Mouse (Mus musculus): ENCODE data around the gene Slc15a2. TPM values are rescaled to one million over a fixed set of nuclear protein-coding genes. Genes with fewer than 3 reads are reported as not detected.

The Slc15a2 gene
- total RNA-seq, 1 experiment, result 6.6 TPM

- peak overlapping the region; percentile 74 for H3K9ac ChIP-seq (ENCODE audit: insufficient read depth, low read depth, low read length, poor library complexity, severe bottlenecking)
- peaks cover 7 to 19% of the 10 kb centered on the region in 2 experiments; a peak in 3 of 4 replicates for H3K4me1 ChIP-seq (ENCODE audit: control insufficient read depth in 2 of 2, insufficient read depth in 2 of 2, low read length in 2 of 2, poor library complexity in 1 of 2)
- no peaks in the 10 kb centered on the region for H3K9me3 ChIP-seq (ENCODE audit: control insufficient read depth, insufficient read depth, low read depth, low read length)
- H3K4me3 ChIP-seq (ENCODE audit: insufficient read depth in 1 of 2, low read depth in 1 of 2, low read length in 2 of 2, poor library complexity in 1 of 2, severe bottlenecking in 1 of 2), result peak overlapping the region; percentile 63 to 72
- TF ChIP-seq CHD2 (IDR thresholded peaks at IDR 0.05; ENCODE audit: low read depth, low read length), result no peak
- no peak for TF ChIP-seq HCFC1 (IDR thresholded peaks at IDR 0.05; ENCODE audit: borderline replicate concordance, insufficient read depth, low read length)
- TF ChIP-seq ZNF384 (IDR thresholded peaks at IDR 0.05; ENCODE audit: low read depth, low read length), result no peak
- no peak for TF ChIP-seq MAFK (IDR thresholded peaks at IDR 0.05; ENCODE audit: insufficient read depth, low read depth, low read length)
- peak overlapping the region; percentile 50; the same call in 1 of the 2 replicates for H3K27ac ChIP-seq (ENCODE audit: insufficient read depth, low read depth, low read length, poor library complexity, severe bottlenecking)
- DNase-seq (ENCODE audit: low read depth, low spot score), result no peak
- in situ Hi-C loops (cut with MboI; ENCODE audit: low sequenced_read_pairs in 2 of 2, unreplicated experiment in 2 of 2), result no loop called here
- H3K36me3 ChIP-seq (ENCODE audit: control insufficient read depth, insufficient read depth, low read length, poor library complexity, severe bottlenecking), result peaks cover 12% of the 10 kb centered on the region
Observed at GRCm38 (mm10) chr16:36709405-36709804, 75.4 kb downstream of the Slc15a2 start.

GRCm38 (mm10) chr16:36708751-36709150 lies 76.0 kb downstream of the Slc15a2 start:
- no peaks in the 10 kb centered on the region for H3K9me3 ChIP-seq (ENCODE audit: control insufficient read depth, insufficient read depth, low read depth, low read length)
- TF ChIP-seq CHD2 (IDR thresholded peaks at IDR 0.05; ENCODE audit: low read depth, low read length) (no peak), ZNF384 (IDR thresholded peaks at IDR 0.05; ENCODE audit: low read depth, low read length) (no peak), MAFK (IDR thresholded peaks at IDR 0.05; ENCODE audit: insufficient read depth, low read depth, low read length) (no peak), HCFC1 (IDR thresholded peaks at IDR 0.05; ENCODE audit: borderline replicate concordance, insufficient read depth, low read length) (no peak)
- H3K4me3 ChIP-seq (ENCODE audit: insufficient read depth in 1 of 2, low read depth in 1 of 2, low read length in 2 of 2, poor library complexity in 1 of 2, severe bottlenecking in 1 of 2), result peak overlapping the region; percentile 63 to 72
- peaks cover 12% of the 10 kb centered on the region for H3K36me3 ChIP-seq (ENCODE audit: control insufficient read depth, insufficient read depth, low read length, poor library complexity, severe bottlenecking)
- peak overlapping the region; percentile 91 for H3K27ac ChIP-seq (ENCODE audit: insufficient read depth, low read depth, low read length, poor library complexity, severe bottlenecking)
- in situ Hi-C loops (cut with MboI; ENCODE audit: low sequenced_read_pairs in 2 of 2, unreplicated experiment in 2 of 2), result no loop called here
- no peak for DNase-seq (ENCODE audit: low read depth, low spot score)
- H3K4me1 ChIP-seq (ENCODE audit: control insufficient read depth in 2 of 2, insufficient read depth in 2 of 2, low read length in 2 of 2, poor library complexity in 1 of 2), result peaks cover 7 to 19% of the 10 kb centered on the region in 2 experiments; a peak in 3 of 4 replicates
- H3K9ac ChIP-seq (ENCODE audit: insufficient read depth, low read depth, low read length, poor library complexity, severe bottlenecking), result peak overlapping the region; percentile 74

DNA sequence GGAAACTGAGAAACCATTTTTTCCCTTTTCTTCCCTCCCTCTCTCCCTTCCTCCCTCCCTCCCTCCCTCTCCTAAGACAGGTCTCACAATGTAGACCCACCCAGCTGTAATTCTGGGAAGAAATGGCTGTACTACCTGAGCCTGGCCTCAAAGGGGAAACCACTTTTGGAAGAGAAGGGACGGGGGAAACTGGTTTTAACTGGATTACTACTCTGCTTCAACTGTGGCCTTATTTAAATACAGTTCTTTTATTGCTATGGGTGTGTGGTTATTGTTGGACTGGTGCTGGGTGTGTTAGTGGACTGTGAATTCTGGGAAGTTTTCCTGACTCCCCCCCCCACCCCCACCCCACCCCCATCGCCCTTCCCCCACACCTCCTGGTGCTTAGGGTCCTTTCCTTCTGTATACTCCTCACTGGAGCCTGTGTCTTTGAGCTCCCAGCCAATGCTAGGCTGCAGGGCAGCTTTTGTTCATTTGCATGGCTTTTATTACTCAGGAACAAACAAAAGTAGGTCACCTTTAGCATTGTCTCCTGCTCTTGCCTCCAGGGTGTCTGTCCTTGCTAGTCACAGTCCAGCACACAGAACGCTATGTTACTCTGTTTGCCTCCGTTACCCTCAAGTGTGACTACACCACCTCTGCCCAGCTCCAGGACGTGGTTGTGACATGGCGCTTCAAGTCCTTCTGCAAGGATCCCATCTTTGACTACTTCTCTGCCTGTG lies 76.9 kb downstream of the Slc15a2 start:
- peak overlapping the region; percentile 74; the same call in 1 of the 2 replicates for H3K9ac ChIP-seq (ENCODE audit: insufficient read depth, low read depth, low read length, poor library complexity, severe bottlenecking)
- in situ Hi-C loops (cut with MboI; ENCODE audit: low sequenced_read_pairs in 2 of 2, unreplicated experiment in 2 of 2), result no loop called here

GRCm38 (mm10) chr16:36700484-36700883 lies 84.3 kb downstream of the Slc15a2 start:
- no peak overlapping the region for H3K27ac ChIP-seq (ENCODE audit: insufficient read depth, low read depth, low read length, poor library complexity, severe bottlenecking)
- in situ Hi-C loops (cut with MboI; ENCODE audit: low sequenced_read_pairs in 2 of 2, unreplicated experiment in 2 of 2), result no loop called here
- no peak for DNase-seq (ENCODE audit: low read depth, low spot score)
- no peaks in the 10 kb centered on the region for H3K9me3 ChIP-seq (ENCODE audit: control insufficient read depth, insufficient read depth, low read depth, low read length)
- peaks cover 2 to 8% of the 10 kb centered on the region in 2 experiments; a peak in 2 of 4 replicates for H3K4me1 ChIP-seq (ENCODE audit: control insufficient read depth in 2 of 2, insufficient read depth in 2 of 2, low read length in 2 of 2, poor library complexity in 1 of 2)
- no peak overlapping the region for H3K9ac ChIP-seq (ENCODE audit: insufficient read depth, low read depth, low read length, poor library complexity, severe bottlenecking)
- no peaks in the 10 kb centered on the region; the same call in 1 of the 2 replicates for H3K36me3 ChIP-seq (ENCODE audit: control insufficient read depth, insufficient read depth, low read length, poor library complexity, severe bottlenecking)
- no peak for TF ChIP-seq ZNF384 (IDR thresholded peaks at IDR 0.05; ENCODE audit: low read depth, low read length)
- no peak for TF ChIP-seq CHD2 (IDR thresholded peaks at IDR 0.05; ENCODE audit: low read depth, low read length)
- TF ChIP-seq ZC3H11A (IDR thresholded peaks at IDR 0.05; ENCODE audit: borderline replicate concordance, low read depth, low read length), result no peak
- no peak for TF ChIP-seq MAFK (IDR thresholded peaks at IDR 0.05; ENCODE audit: insufficient read depth, low read depth, low read length)
- no peak for TF ChIP-seq HCFC1 (IDR thresholded peaks at IDR 0.05; ENCODE audit: borderline replicate concordance, insufficient read depth, low read length)
- no peak overlapping the region for H3K4me3 ChIP-seq (ENCODE audit: insufficient read depth in 1 of 2, low read depth in 1 of 2, low read length in 2 of 2, poor library complexity in 1 of 2, severe bottlenecking in 1 of 2)

More for the DNA sequence above, 76.9 kb downstream of the Slc15a2 start:
- H3K36me3 ChIP-seq (ENCODE audit: control insufficient read depth, insufficient read depth, low read length, poor library complexity, severe bottlenecking), result peaks cover 12% of the 10 kb centered on the region
- H3K9me3 ChIP-seq (ENCODE audit: control insufficient read depth, insufficient read depth, low read depth, low read length), result no peaks in the 10 kb centered on the region
- H3K4me1 ChIP-seq (ENCODE audit: control insufficient read depth in 2 of 2, insufficient read depth in 2 of 2, low read length in 2 of 2, poor library complexity in 1 of 2), result peaks cover 7 to 19% of the 10 kb centered on the region in 2 experiments; a peak in 3 of 4 replicates
- peak overlapping the region; percentile 63 to 72 for H3K4me3 ChIP-seq (ENCODE audit: insufficient read depth in 1 of 2, low read depth in 1 of 2, low read length in 2 of 2, poor library complexity in 1 of 2, severe bottlenecking in 1 of 2)
- no peak for TF ChIP-seq HCFC1 (IDR thresholded peaks at IDR 0.05; ENCODE audit: borderline replicate concordance, insufficient read depth, low read length)
- TF ChIP-seq CHD2 (IDR thresholded peaks at IDR 0.05; ENCODE audit: low read depth, low read length), result 0 out of 2 replicates have a peak, but pooled peaks have one; percentile 29
- H3K27ac ChIP-seq (ENCODE audit: insufficient read depth, low read depth, low read length, poor library complexity, severe bottlenecking), result peak overlapping the region; percentile 91
- peak; percentile 75 for DNase-seq (ENCODE audit: low read depth, low spot score)

Other genes starting within 250 kb of the Slc15a2 start
- 0.13 and 0.21 TPM in 2 replicates for gene Casr, start 222.8 kb downstream of the Slc15a2 start, total RNA-seq (2012; rRNA removed)
- gene Cd86, start 118.9 kb downstream of the Slc15a2 start, total RNA-seq (2012; rRNA removed), result 0.26 and 0.62 TPM in 2 replicates
- gene Ildr1, start 91.0 kb downstream of the Slc15a2 start, total RNA-seq (2012; rRNA removed), result 12.8 and 24.8 TPM in 2 replicates
- gene Iqcb1, start 43.4 kb upstream of the Slc15a2 start, total RNA-seq (2012; rRNA removed), result 9.2 and 16.8 TPM in 2 replicates
- gene Eaf2, start 90.0 kb upstream of the Slc15a2 start, total RNA-seq (2012; rRNA removed), result 1.1 and 1.2 TPM in 2 replicates
- 52.6 and 73.4 TPM in 2 replicates for gene Golgb1, start 90.2 kb upstream of the Slc15a2 start, total RNA-seq (2012; rRNA removed)
- gene Hcls1, start 150.0 kb upstream of the Slc15a2 start, total RNA-seq (2012; rRNA removed), result 0.16 and 1.2 TPM in 2 replicates
- 0.09 and 0.11 TPM in 2 replicates for gene Fbxo40, start 205.5 kb upstream of the Slc15a2 start, total RNA-seq (2012; rRNA removed)
- gene Polq, start 226.8 kb upstream of the Slc15a2 start, total RNA-seq (2012; rRNA removed), result 10.7 and 12.1 TPM in 2 replicates